Mouse (Mus musculus) MEL (cell line): Measurements from ENCODE around the gene Hs3st4.

Experiments used
- CTCF ChIP-seq, 3 experiments: IDR thresholded peaks in 2 of 3; conservative IDR thresholded peaks in 1 of 3; 2 replicates each; pipeline ENCODE4 v1.5.1; 2011 to 2012; ENCODE audit warnings: low read length in 3 of 3, low read depth in 2 of 3, mild to moderate bottlenecking in 2 of 3, improper control_type of control experiment in 1 of 3, inconsistent platforms in 1 of 3, mixed read lengths in 1 of 3, moderate library complexity in 1 of 3; ENCODE audit not compliant: control insufficient read depth in 1 of 3, insufficient read depth in 1 of 3, poor library complexity in 1 of 3, severe bottlenecking in 1 of 3
- EP300 ChIP-seq, 2 experiments: IDR thresholded peaks; 2 replicates each; pipeline ENCODE4 v1.6.1; 2011; ENCODE audit warnings: improper control_type of control experiment in 2 of 2, low read length in 2 of 2, low read depth in 1 of 2, mild to moderate bottlenecking in 1 of 2
- GATA1 ChIP-seq: IDR thresholded peaks from 2 replicates; pipeline ENCODE4 v1.6.1; 2011; ENCODE audit warnings: low read depth, low read length, improper control_type of control experiment
- MAZ ChIP-seq: IDR thresholded peaks from 2 replicates; pipeline ENCODE4 v1.6.1; 2012; ENCODE audit warnings: low read depth, mild to moderate bottlenecking, inconsistent platforms, low read length, improper control_type of control experiment
- MEF2A ChIP-seq: IDR thresholded peaks from 2 replicates; pipeline ENCODE4 v1.6.1; 2014; ENCODE audit warnings: low read depth, mild to moderate bottlenecking, inconsistent platforms, low read length, improper control_type of control experiment; ENCODE audit not compliant: poor library complexity, insufficient replicate concordance, severe bottlenecking; ENCODE audit errors: extremely low read depth
- MYB ChIP-seq: IDR thresholded peaks from 2 replicates; pipeline ENCODE4 v1.6.1; 2011; ENCODE audit warnings: mild to moderate bottlenecking, low read depth, low read length, improper control_type of control experiment
- MYC ChIP-seq: IDR thresholded peaks from 2 replicates; pipeline ENCODE4 v1.6.1; 2011; ENCODE audit warnings: low read depth, mild to moderate bottlenecking, low read length, improper control_type of control experiment, moderate library complexity
- POLR2A ChIP-seq, 2 experiments: IDR thresholded peaks; 2 replicates each; pipeline ENCODE4 v1.6.1; 2011 to 2012; ENCODE audit warnings: low read length in 2 of 2, mild to moderate bottlenecking in 2 of 2, control low read depth in 1 of 2, improper control_type of control experiment in 1 of 2, low read depth in 1 of 2, moderate library complexity in 1 of 2; ENCODE audit not compliant: control insufficient read depth in 1 of 2, insufficient read depth in 1 of 2, poor library complexity in 1 of 2
- TCF12 ChIP-seq: IDR thresholded peaks from 2 replicates; pipeline ENCODE4 v1.6.1; 2014; ENCODE audit warnings: low read depth, mild to moderate bottlenecking, inconsistent platforms, low read length, improper control_type of control experiment, moderate library complexity

DNA sequence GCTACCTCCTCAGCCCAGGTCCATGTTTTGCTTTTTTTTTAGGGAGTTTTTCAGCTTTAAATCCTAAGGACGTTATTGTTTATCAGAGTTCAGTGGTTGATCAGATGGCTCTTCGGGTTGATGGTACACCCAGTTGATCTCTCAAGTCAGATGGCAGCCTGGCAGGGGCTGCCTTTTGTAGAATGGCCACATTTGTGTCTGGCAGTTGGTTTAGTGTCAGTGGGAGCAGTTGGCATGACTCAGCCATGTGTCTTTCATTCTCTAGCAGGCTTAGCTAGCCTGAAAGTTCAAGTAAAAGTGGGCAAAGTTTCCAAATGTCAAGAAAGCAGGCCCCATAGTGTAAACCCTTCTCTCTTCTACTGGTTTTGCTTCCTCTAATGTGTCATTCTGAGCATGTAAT, 186.1 kb downstream of the Hs3st4 start:
- TF ChIP-seq CTCF (IDR thresholded peaks at IDR 0.05 in 2 of 3, conservative IDR thresholded peaks at IDR 0.05 in 1 of 3; ENCODE audit: control insufficient read depth in 1 of 3, insufficient read depth in 1 of 3, low read depth in 2 of 3, low read length in 3 of 3, poor library complexity in 1 of 3, severe bottlenecking in 1 of 3) (no peak), TCF12 (no peak), POLR2A (IDR thresholded peaks at IDR 0.05; ENCODE audit: control insufficient read depth in 1 of 2, insufficient read depth in 1 of 2, low read depth in 1 of 2, low read length in 2 of 2, poor library complexity in 1 of 2) (no peak), GATA1 (no peak), EP300 (IDR thresholded peaks at IDR 0.05; ENCODE audit: low read depth in 1 of 2, low read length in 2 of 2) (no peak), MYB (no peak), MAZ (no peak), MEF2A (no peak), MYC (no peak)
